Mouse (Mus musculus) Patski (cell line): ENCODE measurements around the gene Galp. TPM values are rescaled to one million over a fixed set of nuclear protein-coding genes. Genes with fewer than 3 reads are reported as not detected.
"Not testable (repeated sequence)": the region's sequence is repeated elsewhere in the genome, so short reads cannot be mapped to it uniquely, and the experiment has no call there.

Experiments
- ATAC-seq: fragments of 100-300 bp; one replicate; pipeline ENCODE4 v1.8.0; 2021
- CTCF ChIA-PET: fragments of 350-600 bp; sonication (Branson Sonifier 250); formaldehyde crosslinking; loops from one replicate; lab custom pipeline; 2022; ENCODE audit warnings: inconsistent platforms; lab: Charles Lee
- POLR2A ChIA-PET: fragments of 350-600 bp; sonication (Branson Sonifier 250); formaldehyde crosslinking; loops from one replicate; lab custom pipeline; 2022; ENCODE audit warnings: antibody characterized with exemption, inconsistent platforms; lab: Charles Lee
- DNase-seq: peaks from one replicate; pipeline ENCODE4 v3.0.0-alpha.2; 2011; ENCODE audit warnings: low read depth, low spot score
- H3K27me3 ChIP-seq: fragments of 371-371 bp; one replicate; pipeline ENCODE4 v1.5.1; 2021
- CTCF ChIP-seq: fragments of 100-300 bp; IDR thresholded peaks from one replicate; pipeline ENCODE4 v1.5.1; 2021
- in situ Hi-C: fragments of 300-500 bp; cut with MboI; formaldehyde crosslinking; loops from 3 replicates; pipeline ENCODE4 v1.11.1; 2018; ENCODE audit warnings: low pct_unique_long_range_greater_than_20kb, mixed read lengths
- polyA plus RNA-seq: library from polyadenylated mRNA; unstranded; gene quantifications from one replicate; pipeline ENCODE4 v1.2.3, GENCODE M21; 2021

Gene Galp
- polyA plus RNA-seq, 1 experiment from 2014 or later = not detected

DNA sequence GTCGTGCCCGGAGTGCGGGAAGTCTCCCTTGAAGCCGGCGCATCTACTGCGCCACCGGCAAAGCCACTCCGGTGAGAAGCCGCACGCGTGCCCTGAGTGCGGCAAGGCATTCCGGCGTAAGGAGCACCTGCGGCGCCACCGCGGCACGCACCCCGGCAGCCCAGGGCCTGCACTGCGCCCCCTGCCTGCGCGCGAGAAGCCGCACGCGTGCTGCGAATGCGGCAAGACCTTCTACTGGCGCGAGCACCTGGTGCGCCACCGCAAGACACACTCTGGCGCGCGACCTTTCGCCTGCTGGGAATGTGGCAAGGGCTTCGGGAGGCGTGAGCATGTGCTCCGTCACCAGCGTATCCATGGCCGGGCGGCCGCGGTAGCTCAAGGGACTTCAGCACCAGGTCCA is 7.3 kb upstream of the Galp start:
- CTCF ChIA-PET = interaction anchor here (0.8 to 5.3 kb wide), 3 partner anchors 8 to 93 kb away, joined by 3 to 62 read pairs (median 3); no protein-coding TSS in a partner anchor
- H3K27me3 ChIP-seq = no peaks in the 10 kb centered on the region
- POLR2A ChIA-PET = no interaction called here
- in situ Hi-C loops = no loop called here
- TF ChIP-seq CTCF = no peak
- DNase-seq (no peak), ATAC-seq (no peak)

- ChIA-PET CTCF (interaction anchor here (1.4 to 5.3 kb wide), 2 partner anchors 47 to 66 kb away, joined by 3 to 62 read pairs; no protein-coding TSS in a partner anchor), POLR2A (no interaction called here)
- ATAC-seq (peak; percentile 27), DNase-seq (no peak)
- in situ Hi-C loops = no loop called here
- peaks cover 3% of the 10 kb centered on the region for H3K27me3 ChIP-seq
- TF ChIP-seq CTCF = peak; percentile 79
These were observed 5.5 kb upstream of the Galp start for GRCm38 (mm10) chr7:6191376-6191775.

- H3K27me3 ChIP-seq = peaks cover 12% of the 10 kb centered on the region
- TF ChIP-seq CTCF = peak; percentile 89
- in situ Hi-C loops = no loop called here
- CTCF ChIA-PET = interaction anchor here (1.0 to 5.3 kb wide), 5 partner anchors 9 to 68 kb away, joined by 3 to 62 read pairs (median 5); partner anchors contain the start of gene Zfp444
- POLR2A ChIA-PET = interaction anchor here (1.1 kb wide), 1 partner anchor 38 kb away, joined by 4 read pairs; the partner anchor contains the start of gene Zfp787
- ATAC-seq (peak; percentile 90), DNase-seq (no peak)
These were observed 2.8 kb upstream of the Galp start for GRCm38 (mm10) chr7:6194129-6194528.

DNA sequence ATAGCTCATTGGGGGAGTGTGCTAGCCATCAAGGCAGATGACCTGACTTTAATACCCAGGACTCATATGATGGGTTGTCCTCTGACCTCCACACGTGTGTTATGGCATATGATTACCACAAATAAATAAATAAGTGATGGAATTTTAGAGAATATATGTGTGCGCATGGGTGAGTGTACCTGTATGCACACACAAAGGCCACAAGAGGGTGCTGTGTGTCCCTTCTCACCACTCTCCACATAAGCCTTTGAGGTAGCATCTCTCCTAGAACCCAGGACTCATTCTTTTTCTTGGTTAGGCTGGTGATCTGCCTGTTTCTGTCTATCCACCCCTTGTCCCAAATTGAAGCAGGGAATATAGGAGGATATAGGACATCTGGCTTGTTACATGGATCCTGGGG is 1.1 kb upstream of the Galp start:
- no peak for DNase-seq
- H3K27me3 ChIP-seq = peaks cover 12% of the 10 kb centered on the region
- TF ChIP-seq CTCF = peak; percentile 54
- in situ Hi-C loops = loop anchor here (5.0 kb wide), 1 partner anchor 913 kb away; no protein-coding TSS in a partner anchor
- ATAC-seq = no peak
- CTCF ChIA-PET = interaction anchor here (0.7 kb wide), 1 partner anchor 147 kb away, joined by 3 read pairs; no protein-coding TSS in a partner anchor
- POLR2A ChIA-PET = no interaction called here

- ATAC-seq = no peak
- no peaks in the 10 kb centered on the region for H3K27me3 ChIP-seq
- POLR2A ChIA-PET = no interaction called here
- TF ChIP-seq CTCF = no peak
- DNase-seq = no peak
- in situ Hi-C loops = loop anchor here (25.0 kb wide), 1 partner anchor 242 kb away; no protein-coding TSS in a partner anchor
- CTCF ChIA-PET = no interaction called here
These were observed 7.3 kb downstream of the Galp start for GRCm38 (mm10) chr7:6204200-6204599.

- POLR2A ChIA-PET = no interaction called here
- peak; percentile 58 for TF ChIP-seq CTCF
- CTCF ChIA-PET = interaction anchor here (1.0 to 1.2 kb wide), 5 partner anchors 9 to 75 kb away, joined by 3 to 4 read pairs (median 3); partner anchors contain the start of gene Zfp444
- DNase-seq (no peak), ATAC-seq (no peak)
- in situ Hi-C loops = loop anchor here (25.0 kb wide), 1 partner anchor 251 kb away; no protein-coding TSS in a partner anchor
- peaks cover 3% of the 10 kb centered on the region for H3K27me3 ChIP-seq
These were observed 16.3 kb downstream of the Galp start for GRCm38 (mm10) chr7:6213144-6213543.

DNA sequence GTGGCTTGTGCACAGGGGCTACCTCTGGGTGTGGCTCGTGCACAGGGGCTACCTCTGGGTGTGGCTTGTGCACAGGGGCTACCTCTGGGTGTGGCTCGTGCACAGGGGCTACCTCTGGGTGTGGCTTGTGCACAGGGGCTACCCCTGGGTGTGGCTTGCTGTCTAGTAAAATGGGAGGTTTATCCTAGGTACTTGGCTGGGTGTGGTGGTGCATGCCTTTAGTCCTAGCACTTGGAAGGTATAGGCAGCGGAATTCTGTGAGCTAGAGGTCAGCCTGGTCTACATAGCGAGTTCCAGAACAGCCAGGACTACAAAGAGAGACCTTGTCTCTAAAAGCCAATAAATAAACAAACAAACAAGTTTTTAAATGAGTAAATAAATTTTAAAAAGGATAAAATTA is 17.8 kb downstream of the Galp start:
- ATAC-seq, DNase-seq, H3K27me3 ChIP-seq, CTCF ChIA-PET, POLR2A ChIA-PET: not testable (repeated sequence)
- in situ Hi-C loops = loop anchor here (25.0 kb wide), 1 partner anchor 252 kb away; no protein-coding TSS in a partner anchor

GRCm38 (mm10) chr7:6220147-6220546 is 23.3 kb downstream of the Galp start:
- TF ChIP-seq CTCF = no peak

DNA sequence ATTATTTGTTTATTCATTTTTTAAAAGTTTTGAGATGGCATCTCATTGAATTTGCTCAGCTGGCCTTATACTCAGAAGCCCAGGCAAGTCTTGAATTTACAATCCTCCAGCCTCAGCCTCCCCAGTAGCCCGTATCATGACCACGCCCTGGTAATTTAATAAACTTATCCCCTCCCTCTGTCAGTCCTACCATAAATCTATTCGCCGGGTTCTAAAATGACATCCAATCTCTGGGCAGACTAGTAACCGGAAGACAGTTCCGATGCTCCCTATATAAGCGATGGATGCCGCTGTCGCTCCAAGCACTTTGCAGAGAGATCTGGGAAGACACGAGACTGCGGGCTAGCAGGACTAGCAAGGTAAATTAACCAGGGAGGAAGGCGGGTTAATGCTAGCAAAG is 25.1 kb downstream of the Galp start, which contains the start of gene Zscan5b:
TSS of gene Zscan5b (plus strand) at position 301 of the 400 bp plus-strand sequence.
- peaks cover 6% of the 10 kb centered on the region for H3K27me3 ChIP-seq
- ChIA-PET POLR2A (no interaction called here), CTCF (interaction anchor here (0.8 kb wide), 1 partner anchor 9 kb away, joined by 3 read pairs; no protein-coding TSS in a partner anchor)
- in situ Hi-C loops = loop anchor here (25.0 kb wide), 1 partner anchor 260 kb away; no protein-coding TSS in a partner anchor
- ATAC-seq (no peak), DNase-seq (no peak)
- TF ChIP-seq CTCF = no peak

More at GRCm38 (mm10) chr7:6220147-6220546, 23.3 kb downstream of the Galp start:
- ChIA-PET CTCF (interaction anchor here (1.2 kb wide), 1 partner anchor 11 kb away, joined by 3 read pairs; no protein-coding TSS in a partner anchor), POLR2A (no interaction called here)
- ATAC-seq = no peak
- in situ Hi-C loops = loop anchor here (25.0 kb wide), 1 partner anchor 258 kb away; no protein-coding TSS in a partner anchor
- no peak for DNase-seq
- H3K27me3 ChIP-seq = peaks cover 6% of the 10 kb centered on the region

DNA sequence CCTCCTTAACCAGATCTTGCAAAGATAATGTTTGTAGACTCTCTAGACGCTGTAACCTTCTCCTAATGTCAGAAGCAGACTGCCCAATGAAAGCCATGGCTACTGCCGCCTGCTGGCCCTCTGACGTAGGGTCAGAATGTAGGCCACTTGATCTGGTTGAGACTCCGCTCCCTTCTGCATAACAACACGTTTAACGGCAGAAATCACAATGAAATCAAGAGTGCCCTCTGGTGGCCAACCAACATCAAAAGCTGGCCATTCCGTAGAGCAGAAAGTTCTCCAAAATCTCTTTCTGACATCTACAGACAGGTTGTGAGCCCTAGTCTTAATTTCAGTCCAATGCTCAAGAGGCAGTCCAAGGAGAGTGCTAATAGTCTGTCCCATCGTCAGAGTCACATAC is 31.6 kb downstream of the Galp start:
- DNase-seq, POLR2A ChIA-PET, ATAC-seq, H3K27me3 ChIP-seq, in situ Hi-C loops: not testable (repeated sequence)
- CTCF ChIA-PET = interaction anchor here (1.6 kb wide), 1 partner anchor 12 kb away, joined by 3 read pairs; no protein-coding TSS in a partner anchor
- TF ChIP-seq CTCF = peak; percentile 32

GRCm38 (mm10) chr7:6239787-6240186 is 42.9 kb downstream of the Galp start:
- ChIA-PET POLR2A (interaction anchor here (0.6 kb wide), 1 partner anchor 43 kb away, joined by 3 read pairs; no protein-coding TSS in a partner anchor), CTCF (interaction anchor here (0.7 to 1.7 kb wide), 6 partner anchors 8 to 43 kb away, joined by 3 to 14 read pairs (median 4); no protein-coding TSS in a partner anchor)
- in situ Hi-C loops = no loop called here
- no peak for TF ChIP-seq CTCF
- H3K27me3 ChIP-seq = peaks cover 32% of the 10 kb centered on the region
- ATAC-seq (no peak), DNase-seq (no peak)
